ENCODE assay signal across 8 mouse cellular contexts in genomic region chr7:141046931-141047580, GRCm38 (mm10). TPM values are rescaled to one million over a fixed set of nuclear protein-coding genes. Genes with fewer than 3 reads are reported as not detected.
DNase-seq lines count a peak whose midpoint lies in the region; ATAC-seq lines count a peak whose summit lies in the region.

No protein-coding gene starts in this region.

- WGBS in limb, embryonic 13.5 days = 47% methylated on average over 6 of the region's 6 CpGs
- WGBS in neural tube, embryonic 12.5 days = 75% methylated on average over 6 of the region's 6 CpGs

- peak; percentile 17 for DNase-seq in embryo, embryonic 11 days
- DNase-seq in embryo, embryonic 10.5 days (ENCODE audit: low spot score) = no peak
- peak; percentile 48 to 50 for DNase-seq in heart, postnatal 14 days
- no peak for DNase-seq in thymus, postnatal 36 days
- DNase-seq in adrenal gland, adult 2 months = no peak

- intact Hi-C loops in heart, postnatal 14 days (cut with DNase I) = no loop called here

- no peaks in the 10 kb centered on the region for H3K27me3 ChIP-seq in limb, embryonic 13.5 days
- no peaks in the 10 kb centered on the region for H3K27me3 ChIP-seq in neural tube, embryonic 12.5 days (replicated peaks)

- ATAC-seq in common myeloid progenitor, adult 5-6 weeks (replicated peaks; ENCODE audit: low read depth, poor library complexity, severe bottlenecking) = peak; percentile 77
- no peak for ATAC-seq in limb, embryonic 13.5 days (ENCODE audit: low FRiP score, low read depth)
- no peak for ATAC-seq in neural tube, embryonic 12.5 days (ENCODE audit: low FRiP score, low read depth)

- H3K4me3 ChIP-seq in limb, embryonic 13.5 days = 0 out of 2 replicates have a peak overlapping the region, but pooled peaks have one; percentile 39
- H3K4me3 ChIP-seq in neural tube, embryonic 12.5 days = no peak overlapping the region

- peak overlapping the region; percentile 68 for H3K4me2 ChIP-seq in limb, embryonic 13.5 days (replicated peaks)
- peak overlapping the region; percentile 74 for H3K4me2 ChIP-seq in neural tube, embryonic 12.5 days (replicated peaks)

- peaks cover 5% of the 10 kb centered on the region; the same call in 1 of the 2 replicates for H3K9me3 ChIP-seq in limb, embryonic 13.5 days
- no peaks in the 10 kb centered on the region for H3K9me3 ChIP-seq in neural tube, embryonic 12.5 days

- H3K9ac ChIP-seq in limb, embryonic 13.5 days = peak overlapping the region; percentile 31; the same call in 1 of the 2 replicates
- H3K9ac ChIP-seq in neural tube, embryonic 12.5 days = no peak overlapping the region

- no peaks in the 10 kb centered on the region for H3K36me3 ChIP-seq in limb, embryonic 13.5 days
- no peaks in the 10 kb centered on the region for H3K36me3 ChIP-seq in neural tube, embryonic 12.5 days

- H3K4me1 ChIP-seq in limb, embryonic 13.5 days = peaks cover 32% of the 10 kb centered on the region
- peaks cover 17% of the 10 kb centered on the region for H3K4me1 ChIP-seq in neural tube, embryonic 12.5 days

- H3K27ac ChIP-seq in limb, embryonic 13.5 days = peak overlapping the region; percentile 75
- no peak overlapping the region for H3K27ac ChIP-seq in neural tube, embryonic 12.5 days

RNA-seq across cellular contexts. Expression of gene B4galnt4, which starts 13.8 kb away (rescaled TPM):
- 0.19 and 0.82 TPM in 2 replicates for total RNA-seq in common myeloid progenitor, adult 5-6 weeks (2017)
- under 1 TPM; 0.07 to 0.14 TPM for total RNA-seq in heart, postnatal 14 days (2021)
- polyA plus RNA-seq in limb, embryonic 13.5 days (2015; fragmentation: Nextera tagmentation; extraction: Ambion mirVana) = 21.5 and 26.9 TPM in 2 replicates
- polyA plus RNA-seq in neural tube, embryonic 12.5 days (2016; fragmentation: Nextera tagmentation; extraction: Ambion mirVana) = 40.8 and 41.5 TPM in 2 replicates
- 1 to 10 TPM; 1.4 to 3.0 TPM for total RNA-seq in adrenal gland, adult 2 months (2021)
- 1.7 and 5.1 TPM in 2 replicates for polyA plus RNA-seq in adrenal gland, adult 2 months (2012; rRNA removed)

RNA-seq across cellular contexts. Expression of gene Gm17387, which starts 18.1 kb away (rescaled TPM):
- total RNA-seq in common myeloid progenitor, adult 5-6 weeks (2017) = not detected in 2 replicates
- total RNA-seq in heart, postnatal 14 days (2021) = not detected
- not detected in 2 replicates for polyA plus RNA-seq in limb, embryonic 13.5 days (2015; fragmentation: Nextera tagmentation; extraction: Ambion mirVana)
- not detected in 2 replicates for polyA plus RNA-seq in neural tube, embryonic 12.5 days (2016; fragmentation: Nextera tagmentation; extraction: Ambion mirVana)
- total RNA-seq in adrenal gland, adult 2 months (2021) = not detected
- polyA plus RNA-seq in adrenal gland, adult 2 months (2012; rRNA removed) = not detected in 2 replicates

RNA-seq across cellular contexts. Expression of gene Ifitm6, which starts 29.3 kb away (rescaled TPM):
- 8.2 TPM in 1 of 2 replicates, not detected in the other for total RNA-seq in common myeloid progenitor, adult 5-6 weeks (2017)
- 1 to 10 TPM in 1 of 2 experiments, under 1 TPM in 1; 0.34 to 1.1 TPM for total RNA-seq in heart, postnatal 14 days (2021)
- 0.31 TPM in 1 of 2 replicates, not detected in the other for polyA plus RNA-seq in limb, embryonic 13.5 days (2015; fragmentation: Nextera tagmentation; extraction: Ambion mirVana)
- polyA plus RNA-seq in neural tube, embryonic 12.5 days (2016; fragmentation: Nextera tagmentation; extraction: Ambion mirVana) = 0.42 and 0.54 TPM in 2 replicates
- under 1 TPM in 1 of 2 experiments, not detected in 1; 0.93 TPM for total RNA-seq in adrenal gland, adult 2 months (2021)
- 0.39 and 1.2 TPM in 2 replicates for polyA plus RNA-seq in adrenal gland, adult 2 months (2012; rRNA removed)

RNA-seq across cellular contexts. Expression of gene Pkp3, which starts 31.0 kb away (rescaled TPM):
- total RNA-seq in common myeloid progenitor, adult 5-6 weeks (2017) = 0.19 and 3.4 TPM in 2 replicates
- under 1 TPM; 0.43 to 0.95 TPM for total RNA-seq in heart, postnatal 14 days (2021)
- 23.9 and 25.5 TPM in 2 replicates for polyA plus RNA-seq in limb, embryonic 13.5 days (2015; fragmentation: Nextera tagmentation; extraction: Ambion mirVana)
- 1.6 and 3.1 TPM in 2 replicates for polyA plus RNA-seq in neural tube, embryonic 12.5 days (2016; fragmentation: Nextera tagmentation; extraction: Ambion mirVana)
- 1 to 10 TPM in 1 of 2 experiments, under 1 TPM in 1; 0.89 to 1.5 TPM for total RNA-seq in adrenal gland, adult 2 months (2021)
- 0.68 and 1.4 TPM in 2 replicates for polyA plus RNA-seq in adrenal gland, adult 2 months (2012; rRNA removed)

RNA-seq across cellular contexts. Expression of gene Ifitm3, which starts 36.5 kb away (rescaled TPM):
- 143 and 146 TPM in 2 replicates for total RNA-seq in common myeloid progenitor, adult 5-6 weeks (2017)
- total RNA-seq in heart, postnatal 14 days (2021) = 10 to 100 TPM; 95.6 to 96.3 TPM
- 121 and 130 TPM in 2 replicates for polyA plus RNA-seq in limb, embryonic 13.5 days (2015; fragmentation: Nextera tagmentation; extraction: Ambion mirVana)
- 23.9 and 29.2 TPM in 2 replicates for polyA plus RNA-seq in neural tube, embryonic 12.5 days (2016; fragmentation: Nextera tagmentation; extraction: Ambion mirVana)
- total RNA-seq in adrenal gland, adult 2 months (2021) = 100 to 1,000 TPM; 102 to 148 TPM
- polyA plus RNA-seq in adrenal gland, adult 2 months (2012; rRNA removed) = 140 and 146 TPM in 2 replicates

Comparison
In these comparisons a context has a peak if more than half of its experiments do, and no peak if none do; other contexts are left out.
1. DNase-seq: peak in embryo, embryonic 11 days (single experiment) and heart, postnatal 14 days (2 of 2); none in embryo, embryonic 10.5 days (single experiment), thymus, postnatal 36 days (0 of 2) and adrenal gland, adult 2 months (single experiment).